Mouse (Mus musculus): ENCODE data around the gene En2. TPM values are rescaled to one million over a fixed set of nuclear protein-coding genes. Genes with fewer than 3 reads are reported as not detected.
A peak's percentile ranks its signal among the peaks of the same experiment; 100 is the strongest.

En2 gene
- polyA plus RNA-seq, 1 experiment, result 0.09 TPM

GRCm38 (mm10) chr5:28148473-28148872 lies 17.0 kb upstream of the En2 start:
- no peaks in the 10 kb centered on the region for H3K27me3 ChIP-seq (replicated peaks; ENCODE audit: control insufficient read depth, insufficient read depth, low read length)
- H3K27ac ChIP-seq (ENCODE audit: insufficient read depth, low read depth, low read length), result no peak overlapping the region
- DNase-seq, result no peak
- WGBS, result 36% methylated on average over 3 of the region's 3 CpGs
- H3K36me3 ChIP-seq (ENCODE audit: control insufficient read depth, insufficient read depth, low read length), result no peaks in the 10 kb centered on the region
- no peaks in the 10 kb centered on the region for H3K4me1 ChIP-seq (ENCODE audit: control insufficient read depth, insufficient read depth, low read length)
- no peak for TF ChIP-seq CTCF (conservative IDR thresholded peaks at IDR 0.05; ENCODE audit: insufficient read depth, insufficient read length, low read depth, low read length)
- no peak for TF ChIP-seq POLR2A (IDR thresholded peaks at IDR 0.05; ENCODE audit: low read depth, low read length)
- H3K4me3 ChIP-seq (ENCODE audit: insufficient read depth, low read depth, low read length), result no peak overlapping the region

DNA sequence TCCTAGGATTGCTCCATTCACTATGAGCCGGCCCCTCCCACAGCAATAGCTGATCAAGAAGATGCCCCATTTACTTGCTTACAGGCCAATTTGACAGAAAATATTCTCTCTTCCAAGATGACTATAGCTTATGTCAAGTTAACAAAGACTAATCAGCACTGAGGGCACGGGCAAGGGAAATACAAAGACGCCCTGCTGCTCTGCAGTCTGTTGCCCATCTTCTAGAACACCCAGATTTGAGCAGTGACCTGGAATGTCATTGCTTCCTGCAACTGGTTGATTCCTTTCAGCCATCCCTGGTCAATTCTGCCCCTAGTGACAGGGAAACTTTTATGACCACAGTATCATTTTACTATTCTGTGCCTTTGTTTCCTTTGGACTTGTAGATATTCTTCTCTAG lies 16.1 kb upstream of the En2 start:
- 77% methylated on average over 3 of the region's 3 CpGs for WGBS
- Histone ChIP-seq H3K27ac (ENCODE audit: insufficient read depth, low read depth, low read length) (no peak overlapping the region), H3K36me3 (ENCODE audit: control insufficient read depth, insufficient read depth, low read length) (no peaks in the 10 kb centered on the region), H3K4me1 (ENCODE audit: control insufficient read depth, insufficient read depth, low read length) (no peaks in the 10 kb centered on the region), H3K27me3 (replicated peaks; ENCODE audit: control insufficient read depth, insufficient read depth, low read length) (no peaks in the 10 kb centered on the region), H3K4me3 (ENCODE audit: insufficient read depth, low read depth, low read length) (no peak overlapping the region)
- TF ChIP-seq CTCF (conservative IDR thresholded peaks at IDR 0.05; ENCODE audit: insufficient read depth, insufficient read length, low read depth, low read length) (no peak), POLR2A (IDR thresholded peaks at IDR 0.05; ENCODE audit: low read depth, low read length) (no peak)
- DNase-seq, result no peak

DNA sequence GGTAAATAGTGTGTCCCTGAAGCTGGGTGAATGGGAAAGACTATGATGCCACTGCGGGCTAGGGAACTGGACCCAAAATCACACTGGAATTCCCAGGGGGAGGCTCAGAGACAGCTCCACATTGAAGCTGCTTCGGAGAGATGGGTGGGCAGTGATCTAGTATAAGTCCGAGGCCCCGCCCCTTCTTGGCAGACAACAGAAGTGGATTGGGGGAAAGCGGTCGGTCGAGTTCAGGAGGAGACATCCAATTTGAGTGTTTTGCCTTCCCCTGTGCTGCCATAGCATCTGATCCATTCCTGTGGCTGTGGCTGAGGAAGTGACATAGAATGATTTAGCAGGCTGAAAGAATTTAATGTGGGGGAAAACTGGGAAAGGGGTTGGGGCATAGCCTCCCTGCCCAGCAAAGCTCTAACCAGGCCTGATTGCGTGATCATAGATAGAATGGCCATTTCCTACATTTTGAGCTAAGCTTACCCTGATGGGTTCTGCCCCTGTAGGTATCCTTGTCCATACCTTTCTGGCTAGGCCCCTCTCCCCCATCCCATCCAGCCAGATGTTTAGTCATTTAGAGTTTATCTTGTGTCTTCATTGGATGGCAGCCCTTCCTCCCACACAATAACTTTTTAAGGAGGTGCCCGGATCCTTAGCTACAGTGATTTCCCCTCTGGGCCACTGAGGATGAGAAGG lies 8.3 kb upstream of the En2 start:
- DNase-seq, result no peak
- Histone ChIP-seq H3K4me3 (ENCODE audit: insufficient read depth, low read depth, low read length) (no peak overlapping the region), H3K4me1 (ENCODE audit: control insufficient read depth, insufficient read depth, low read length) (no peaks in the 10 kb centered on the region), H3K27me3 (replicated peaks; ENCODE audit: control insufficient read depth, insufficient read depth, low read length) (peaks cover 8% of the 10 kb centered on the region), H3K36me3 (ENCODE audit: control insufficient read depth, insufficient read depth, low read length) (no peaks in the 10 kb centered on the region), H3K27ac (ENCODE audit: insufficient read depth, low read depth, low read length) (no peak overlapping the region)
- 15% methylated on average over 9 of the region's 9 CpGs for WGBS
- no peak for TF ChIP-seq CTCF (conservative IDR thresholded peaks at IDR 0.05; ENCODE audit: insufficient read depth, insufficient read length, low read depth, low read length)
- TF ChIP-seq POLR2A (IDR thresholded peaks at IDR 0.05; ENCODE audit: low read depth, low read length), result no peak

GRCm38 (mm10) chr5:28157781-28158180 lies 7.7 kb upstream of the En2 start:
- Histone ChIP-seq H3K36me3 (ENCODE audit: control insufficient read depth, insufficient read depth, low read length) (no peaks in the 10 kb centered on the region), H3K4me1 (ENCODE audit: control insufficient read depth, insufficient read depth, low read length) (no peaks in the 10 kb centered on the region), H3K4me3 (ENCODE audit: insufficient read depth, low read depth, low read length) (no peak overlapping the region), H3K27me3 (replicated peaks; ENCODE audit: control insufficient read depth, insufficient read depth, low read length) (peaks cover 8% of the 10 kb centered on the region), H3K27ac (ENCODE audit: insufficient read depth, low read depth, low read length) (no peak overlapping the region)
- whole genome bisulfite sequencing, result 3% methylated on average over 17 of the region's 17 CpGs
- no peak for DNase-seq
- TF ChIP-seq CTCF (conservative IDR thresholded peaks at IDR 0.05; ENCODE audit: insufficient read depth, insufficient read length, low read depth, low read length) (no peak), POLR2A (IDR thresholded peaks at IDR 0.05; ENCODE audit: low read depth, low read length) (no peak)

DNA sequence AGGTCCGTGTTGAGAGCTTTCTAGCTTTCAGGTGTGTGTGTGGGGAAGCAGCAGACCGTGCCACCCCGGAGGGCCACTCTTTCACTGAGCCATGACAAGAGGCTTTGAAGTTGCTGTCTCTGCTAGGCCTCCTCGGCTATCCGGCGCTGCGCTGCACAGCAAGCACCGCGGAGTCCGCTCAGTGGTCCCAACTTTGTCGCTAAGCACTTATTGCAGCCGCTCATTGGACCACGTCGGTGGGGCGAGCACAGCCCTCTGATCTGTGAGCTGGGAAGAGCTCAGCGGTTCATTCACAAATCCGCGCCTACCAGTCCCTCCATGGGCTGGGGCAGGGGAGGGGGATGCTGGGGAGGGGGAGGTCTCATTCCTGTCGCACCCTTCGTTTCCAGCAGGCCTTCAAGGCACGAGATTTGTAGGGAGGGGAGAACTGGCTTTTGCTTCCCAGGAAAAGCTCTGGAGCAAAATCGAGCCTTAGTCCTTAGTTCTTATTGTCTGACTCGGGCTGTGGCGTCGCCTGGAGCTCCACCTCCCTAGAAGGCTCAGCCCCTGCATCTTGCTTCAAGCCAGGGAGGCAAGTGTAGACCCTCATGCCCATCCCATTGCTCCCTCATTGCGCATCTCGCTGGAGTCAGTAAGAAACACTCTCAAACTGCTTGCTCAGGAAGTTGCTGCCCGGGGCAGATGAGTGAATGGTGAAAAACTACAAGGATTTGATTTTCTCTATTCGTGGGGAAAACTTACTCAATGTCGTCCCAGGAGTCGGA lies 7.0 kb upstream of the En2 start:
- no peak for DNase-seq
- Histone ChIP-seq H3K4me3 (ENCODE audit: insufficient read depth, low read depth, low read length) (no peak overlapping the region), H3K27me3 (replicated peaks; ENCODE audit: control insufficient read depth, insufficient read depth, low read length) (peaks cover 8% of the 10 kb centered on the region), H3K27ac (ENCODE audit: insufficient read depth, low read depth, low read length) (no peak overlapping the region), H3K36me3 (ENCODE audit: control insufficient read depth, insufficient read depth, low read length) (no peaks in the 10 kb centered on the region), H3K4me1 (ENCODE audit: control insufficient read depth, insufficient read depth, low read length) (no peaks in the 10 kb centered on the region)
- no peak for TF ChIP-seq CTCF (conservative IDR thresholded peaks at IDR 0.05; ENCODE audit: insufficient read depth, insufficient read length, low read depth, low read length)
- TF ChIP-seq POLR2A (IDR thresholded peaks at IDR 0.05; ENCODE audit: low read depth, low read length), result no peak
- WGBS, result 3% methylated on average over 31 of the region's 31 CpGs

- no peak for TF ChIP-seq POLR2A (IDR thresholded peaks at IDR 0.05; ENCODE audit: low read depth, low read length)
- H3K4me3 ChIP-seq (ENCODE audit: insufficient read depth, low read depth, low read length), result no peak overlapping the region
- 5% methylated on average over 15 of the region's 15 CpGs for WGBS
- H3K27ac ChIP-seq (ENCODE audit: insufficient read depth, low read depth, low read length), result no peak overlapping the region
- peaks cover 8% of the 10 kb centered on the region for H3K27me3 ChIP-seq (replicated peaks; ENCODE audit: control insufficient read depth, insufficient read depth, low read length)
- peak; percentile 23 for DNase-seq
- H3K4me1 ChIP-seq (ENCODE audit: control insufficient read depth, insufficient read depth, low read length), result no peaks in the 10 kb centered on the region
- no peaks in the 10 kb centered on the region for H3K36me3 ChIP-seq (ENCODE audit: control insufficient read depth, insufficient read depth, low read length)
Measured at GRCm38 (mm10) chr5:28159072-28159458, 6.4 kb upstream of the En2 start.

GRCm38 (mm10) chr5:28159891-28160470 lies 5.5 kb upstream of the En2 start:
- no peak overlapping the region for H3K4me3 ChIP-seq (ENCODE audit: insufficient read depth, low read depth, low read length)
- WGBS, result 24% methylated on average over 8 of the region's 8 CpGs
- no peak for TF ChIP-seq CTCF (conservative IDR thresholded peaks at IDR 0.05; ENCODE audit: insufficient read depth, insufficient read length, low read depth, low read length)
- TF ChIP-seq POLR2A (IDR thresholded peaks at IDR 0.05; ENCODE audit: low read depth, low read length), result no peak
- H3K36me3 ChIP-seq (ENCODE audit: control insufficient read depth, insufficient read depth, low read length), result no peaks in the 10 kb centered on the region
- no peak overlapping the region for H3K27ac ChIP-seq (ENCODE audit: insufficient read depth, low read depth, low read length)
- no peak for DNase-seq
- H3K27me3 ChIP-seq (replicated peaks; ENCODE audit: control insufficient read depth, insufficient read depth, low read length), result peaks cover 8% of the 10 kb centered on the region
- no peaks in the 10 kb centered on the region for H3K4me1 ChIP-seq (ENCODE audit: control insufficient read depth, insufficient read depth, low read length)
